Mouse (Mus musculus): ENCODE measurements around the gene Eme1. TPM values are rescaled to one million over a fixed set of nuclear protein-coding genes. Genes with fewer than 3 reads are reported as not detected.

Eme1 gene
- polyA plus RNA-seq, 1 experiment, result 8.9 TPM

DNA sequence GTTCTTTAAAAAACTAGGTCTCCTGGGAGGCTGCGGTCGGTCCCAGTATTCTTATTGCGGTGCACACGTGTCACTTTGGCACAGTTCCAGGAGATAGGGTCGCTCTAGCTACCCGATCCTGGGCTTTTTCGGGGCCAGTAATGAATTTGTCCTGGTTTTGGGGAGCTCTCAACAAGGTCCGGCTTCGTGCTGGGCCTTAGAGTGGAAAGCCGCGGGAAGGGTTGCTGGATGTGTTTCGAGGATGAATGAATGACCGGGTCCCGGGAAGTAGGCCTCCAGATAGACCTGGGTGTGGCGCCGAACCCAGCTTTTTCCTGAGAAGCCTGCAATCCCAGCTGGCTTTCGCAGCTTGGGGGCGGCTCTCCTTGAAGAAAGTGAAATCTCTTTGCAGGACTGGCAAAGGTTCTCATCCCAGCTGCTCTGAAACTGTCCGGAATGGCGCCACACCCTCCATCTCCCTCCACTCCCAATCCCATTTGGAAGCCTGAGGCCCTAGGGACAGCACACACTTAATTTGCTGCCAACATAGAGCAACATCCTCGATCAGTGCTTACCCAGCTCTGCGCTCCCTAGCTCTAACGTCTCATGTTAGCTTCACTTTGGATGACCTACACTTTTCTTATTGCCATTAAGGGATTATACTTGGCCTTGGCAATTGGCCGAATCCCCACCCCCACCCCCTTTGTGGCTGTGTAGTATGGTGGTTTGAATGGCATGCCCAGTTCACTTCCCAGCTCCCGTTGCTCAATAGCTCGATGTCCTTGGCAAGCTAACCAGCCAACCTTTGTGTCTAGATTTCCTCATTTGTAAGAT, 23.4 kb downstream of the Eme1 start:
- H3K4me3 ChIP-seq (ENCODE audit: control insufficient read depth, insufficient read depth, low read length), result peak overlapping the region; percentile 69
- H3K4me1 ChIP-seq (replicated peaks; ENCODE audit: control insufficient read depth, insufficient read depth, low read length), result peaks cover 11% of the 10 kb centered on the region
- no peak overlapping the region for H3K27ac ChIP-seq (ENCODE audit: control insufficient read depth, insufficient read depth, low read length)
- peak; percentile 20 for DNase-seq
- WGBS, result 16% methylated on average over 26 of the region's 26 CpGs
- no peaks in the 10 kb centered on the region for H3K27me3 ChIP-seq (ENCODE audit: control insufficient read depth, insufficient read depth, low read length)
- peaks cover 26% of the 10 kb centered on the region for H3K36me3 ChIP-seq (ENCODE audit: control insufficient read depth, insufficient read depth, low read length)
- TF ChIP-seq POLR2A (IDR thresholded peaks at IDR 0.05; ENCODE audit: control insufficient read depth, extremely low read depth, insufficient read depth, low read length, poor library complexity), result no peak
- no peak for TF ChIP-seq CTCF (IDR thresholded peaks at IDR 0.05; ENCODE audit: borderline replicate concordance, control insufficient read depth, extremely low read depth, insufficient read depth, low read length, poor library complexity)

GRCm38 (mm10) chr11:94629884-94630198, 23.9 kb downstream of the Eme1 start:
- Histone ChIP-seq H3K36me3 (ENCODE audit: control insufficient read depth, insufficient read depth, low read length) (peaks cover 20% of the 10 kb centered on the region), H3K27me3 (ENCODE audit: control insufficient read depth, insufficient read depth, low read length) (no peaks in the 10 kb centered on the region), H3K27ac (ENCODE audit: control insufficient read depth, insufficient read depth, low read length) (no peak overlapping the region), H3K4me1 (replicated peaks; ENCODE audit: control insufficient read depth, insufficient read depth, low read length) (peaks cover 11% of the 10 kb centered on the region), H3K4me3 (ENCODE audit: control insufficient read depth, insufficient read depth, low read length) (peak overlapping the region; percentile 69)
- no peak for DNase-seq
- TF ChIP-seq POLR2A (IDR thresholded peaks at IDR 0.05; ENCODE audit: control insufficient read depth, extremely low read depth, insufficient read depth, low read length, poor library complexity), result no peak
- no peak for TF ChIP-seq CTCF (IDR thresholded peaks at IDR 0.05; ENCODE audit: borderline replicate concordance, control insufficient read depth, extremely low read depth, insufficient read depth, low read length, poor library complexity)
- under 1% methylated on average over 28 of the region's 28 CpGs for WGBS

- TF ChIP-seq POLR2A (IDR thresholded peaks at IDR 0.05; ENCODE audit: control insufficient read depth, extremely low read depth, insufficient read depth, low read length, poor library complexity) (peak; percentile 83), CTCF (IDR thresholded peaks at IDR 0.05; ENCODE audit: borderline replicate concordance, control insufficient read depth, extremely low read depth, insufficient read depth, low read length, poor library complexity) (peak; percentile 100)
- H3K27ac ChIP-seq (ENCODE audit: control insufficient read depth, insufficient read depth, low read length), result no peak within 1 kb of the TSS
- WGBS, result 3% methylated on average over 40 of the region's 41 CpGs
- peak; percentile 97 for DNase-seq
- peaks cover 11% of the 10 kb centered on the region for H3K4me1 ChIP-seq (replicated peaks; ENCODE audit: control insufficient read depth, insufficient read depth, low read length)
- H3K36me3 ChIP-seq (ENCODE audit: control insufficient read depth, insufficient read depth, low read length), result peaks cover 15% of the 10 kb centered on the region
- peak within 1 kb of the TSS; percentile 69 for H3K4me3 ChIP-seq (ENCODE audit: control insufficient read depth, insufficient read depth, low read length)
- no peaks in the 10 kb centered on the region for H3K27me3 ChIP-seq (ENCODE audit: control insufficient read depth, insufficient read depth, low read length)
Observed at GRCm38 (mm10) chr11:94629199-94629883, 24.4 kb downstream of the Eme1 start, which contains the start of gene Lrrc59. Lrrc59 (plus strand) TSS chr11:94629767.

GRCm38 (mm10) chr11:94622162-94622561, 31.6 kb downstream of the Eme1 start:
- no peak for TF ChIP-seq CTCF (IDR thresholded peaks at IDR 0.05; ENCODE audit: borderline replicate concordance, control insufficient read depth, extremely low read depth, insufficient read depth, low read length, poor library complexity)
- TF ChIP-seq POLR2A (IDR thresholded peaks at IDR 0.05; ENCODE audit: control insufficient read depth, extremely low read depth, insufficient read depth, low read length, poor library complexity), result no peak
- Histone ChIP-seq H3K27me3 (ENCODE audit: control insufficient read depth, insufficient read depth, low read length) (no peaks in the 10 kb centered on the region), H3K27ac (ENCODE audit: control insufficient read depth, insufficient read depth, low read length) (no peak overlapping the region), H3K4me3 (ENCODE audit: control insufficient read depth, insufficient read depth, low read length) (no peak overlapping the region), H3K4me1 (replicated peaks; ENCODE audit: control insufficient read depth, insufficient read depth, low read length) (no peaks in the 10 kb centered on the region), H3K36me3 (ENCODE audit: control insufficient read depth, insufficient read depth, low read length) (no peaks in the 10 kb centered on the region)
- DNase-seq, result no peak
- WGBS, result 17% methylated on average over 2 of the region's 2 CpGs

GRCm38 (mm10) chr11:94621458-94621852, 32.3 kb downstream of the Eme1 start:
- Histone ChIP-seq H3K27me3 (ENCODE audit: control insufficient read depth, insufficient read depth, low read length) (no peaks in the 10 kb centered on the region), H3K27ac (ENCODE audit: control insufficient read depth, insufficient read depth, low read length) (no peak overlapping the region), H3K4me3 (ENCODE audit: control insufficient read depth, insufficient read depth, low read length) (no peak overlapping the region), H3K4me1 (replicated peaks; ENCODE audit: control insufficient read depth, insufficient read depth, low read length) (no peaks in the 10 kb centered on the region), H3K36me3 (ENCODE audit: control insufficient read depth, insufficient read depth, low read length) (no peaks in the 10 kb centered on the region)
- DNase-seq, result peak; percentile 7
- TF ChIP-seq CTCF (IDR thresholded peaks at IDR 0.05; ENCODE audit: borderline replicate concordance, control insufficient read depth, extremely low read depth, insufficient read depth, low read length, poor library complexity) (no peak), POLR2A (IDR thresholded peaks at IDR 0.05; ENCODE audit: control insufficient read depth, extremely low read depth, insufficient read depth, low read length, poor library complexity) (no peak)

- 83% methylated on average over 6 of the region's 6 CpGs for WGBS
- Histone ChIP-seq H3K4me1 (replicated peaks; ENCODE audit: control insufficient read depth, insufficient read depth, low read length) (no peaks in the 10 kb centered on the region), H3K4me3 (ENCODE audit: control insufficient read depth, insufficient read depth, low read length) (no peak overlapping the region), H3K27me3 (ENCODE audit: control insufficient read depth, insufficient read depth, low read length) (no peaks in the 10 kb centered on the region), H3K36me3 (ENCODE audit: control insufficient read depth, insufficient read depth, low read length) (no peaks in the 10 kb centered on the region), H3K27ac (ENCODE audit: control insufficient read depth, insufficient read depth, low read length) (no peak overlapping the region)
- DNase-seq, result no peak
- TF ChIP-seq POLR2A (IDR thresholded peaks at IDR 0.05; ENCODE audit: control insufficient read depth, extremely low read depth, insufficient read depth, low read length, poor library complexity) (no peak), CTCF (IDR thresholded peaks at IDR 0.05; ENCODE audit: borderline replicate concordance, control insufficient read depth, extremely low read depth, insufficient read depth, low read length, poor library complexity) (no peak)
Observed at GRCm38 (mm10) chr11:94620766-94621457, 32.9 kb downstream of the Eme1 start.
